Mouse (Mus musculus) layer of hippocampus, adult 2 months (tissue): ENCODE results near the gene Agpat1. TPM values are rescaled to one million over a fixed set of nuclear protein-coding genes. Genes with fewer than 3 reads are reported as not detected.

ENCODE experiments used
- DNase-seq, 2 experiments: peaks; one replicate each; pipeline ENCODE4 v3.0.0; 2022; ENCODE audit warnings: low spot score in 2 of 2
- H3K27ac ChIP-seq: fragments of 200-600 bp; 2 replicates; pipeline ENCODE4 v1.8.1; 2022
- H3K4me3 ChIP-seq: fragments of 200-600 bp; 2 replicates; pipeline ENCODE4 v1.8.1; 2022; ENCODE audit warnings: mild to moderate bottlenecking
- CTCF ChIP-seq: fragments of 200-600 bp; conservative IDR thresholded peaks from 2 replicates; pipeline ENCODE4 v1.8.1; 2022; ENCODE audit warnings: antibody characterized with exemption, mild to moderate bottlenecking, moderate library complexity
- total RNA-seq, 2 experiments: library from RNA; stranded (reverse); gene quantifications; 2 replicates each; pipeline ENCODE4 v1.2.3; 2021

Gene Agpat1
- total RNA-seq, 2 experiments from 2014 or later = 153 to 160 TPM

DNA sequence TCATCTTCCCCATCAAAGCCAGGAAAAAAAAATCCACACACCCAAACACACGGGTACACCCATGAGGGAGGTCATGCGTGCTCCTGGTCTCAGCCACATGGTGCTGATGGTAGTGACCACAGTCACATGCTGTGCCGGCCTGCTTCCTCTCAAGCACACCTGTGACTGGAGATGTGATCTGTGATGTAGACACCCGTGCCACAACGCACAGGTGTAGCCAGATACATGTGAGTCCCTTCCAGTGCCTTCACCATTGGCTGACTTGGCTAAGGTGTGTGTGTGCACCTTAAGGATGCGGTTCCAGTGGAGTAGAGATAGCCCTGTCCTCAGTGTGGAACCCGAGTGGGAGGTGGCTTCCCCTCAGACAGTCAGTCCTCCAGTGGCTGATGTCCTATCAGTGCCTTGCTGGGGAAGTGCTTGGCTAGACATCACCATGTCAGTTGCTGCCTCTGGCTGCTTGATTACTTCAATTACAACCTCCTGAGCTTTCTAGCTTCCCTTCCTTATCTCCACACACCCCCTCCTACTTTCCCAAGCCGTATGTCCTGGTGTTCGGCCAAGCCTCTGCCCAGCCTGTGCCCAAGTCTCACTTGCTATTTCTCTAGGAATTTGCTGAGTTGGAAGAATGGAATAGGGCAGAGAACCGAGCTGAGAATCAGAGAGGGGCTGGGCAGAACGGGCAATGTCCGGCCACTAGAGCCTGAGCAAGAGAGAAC is 55.3 kb downstream of the Agpat1 start:
- no peak for DNase-seq
- Histone ChIP-seq H3K4me3 (no peak overlapping the region), H3K27ac (peak overlapping the region; percentile 28; the same call in 1 of the 2 replicates)
- no peak for TF ChIP-seq CTCF

- no peak overlapping the region for H3K4me3 ChIP-seq
- no peak for TF ChIP-seq CTCF
- no peak for DNase-seq
- peak overlapping the region; percentile 28; the same call in 1 of the 2 replicates for H3K27ac ChIP-seq
Measured at GRCm38 (mm10) chr17:34659897-34660214, 55.8 kb downstream of the Agpat1 start.

GRCm38 (mm10) chr17:34660259-34660820 is 56.3 kb downstream of the Agpat1 start:
- Histone ChIP-seq H3K4me3 (peak overlapping the region; percentile 14), H3K27ac (peak overlapping the region; percentile 76)
- no peak for TF ChIP-seq CTCF
- no peak for DNase-seq

GRCm38 (mm10) chr17:34661121-34661591 is 57.1 kb downstream of the Agpat1 start:
- H3K4me3 ChIP-seq = peak overlapping the region; percentile 14
- TF ChIP-seq CTCF = no peak
- DNase-seq = no peak
- peak overlapping the region; percentile 76 for H3K27ac ChIP-seq

DNA sequence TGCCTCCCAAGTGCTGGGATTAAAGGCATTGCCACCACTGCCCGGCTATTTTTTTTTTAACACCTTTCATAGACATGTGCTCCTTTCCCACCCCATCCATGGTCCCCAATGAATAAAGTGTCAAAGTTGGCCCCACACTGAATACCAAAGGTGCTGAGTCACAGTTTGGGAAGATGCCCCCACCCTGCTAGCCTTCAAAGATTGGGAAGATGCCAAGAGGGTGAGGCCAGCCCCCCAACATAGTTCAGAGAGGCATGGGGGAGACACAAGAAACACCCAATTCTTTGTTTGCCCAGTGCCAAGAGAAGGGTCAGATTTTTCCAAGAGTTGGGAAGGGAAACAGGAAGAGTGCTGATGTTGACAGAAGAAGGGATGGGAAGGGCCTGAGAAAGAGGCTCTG is 58.4 kb downstream of the Agpat1 start:
- no peak overlapping the region for H3K4me3 ChIP-seq
- no peak overlapping the region for H3K27ac ChIP-seq
- no peak for DNase-seq
- no peak for TF ChIP-seq CTCF

GRCm38 (mm10) chr17:34662978-34663377 is 58.9 kb downstream of the Agpat1 start:
- Histone ChIP-seq H3K27ac (no peak overlapping the region), H3K4me3 (no peak overlapping the region)
- no peak for DNase-seq
- no peak for TF ChIP-seq CTCF

Other genes starting within 250 kb of the Agpat1 start
- gene Btnl2, start 249.4 kb upstream of the Agpat1 start, total RNA-seq = under 1 TPM; 0.51 to 0.76 TPM
- gene Btnl1, start 227.1 kb upstream of the Agpat1 start, total RNA-seq = not detected
- 1 to 10 TPM; 4.1 to 7.2 TPM for gene BC051142, start 205.4 kb upstream of the Agpat1 start, total RNA-seq
- gene Btnl4, start 126.9 kb upstream of the Agpat1 start, total RNA-seq = not detected
- gene Btnl6, start 86.9 kb upstream of the Agpat1 start, total RNA-seq = not detected
- 10 to 100 TPM; 11.0 to 15.9 TPM for gene Notch4, start 40.0 kb upstream of the Agpat1 start, total RNA-seq
- 1 to 10 TPM; 2.4 to 2.5 TPM for gene Gpsm3, start 14.5 kb upstream of the Agpat1 start, total RNA-seq
- gene Pbx2, start 13.0 kb upstream of the Agpat1 start, total RNA-seq = 10 to 100 TPM; 66.9 to 69.5 TPM
- under 1 TPM; 0.79 to 0.83 TPM for gene Ager, start 6.4 kb upstream of the Agpat1 start, total RNA-seq
- 10 to 100 TPM; 72.1 to 80.3 TPM for gene Rnf5, start 572 bp upstream of the Agpat1 start, total RNA-seq
- gene Egfl8, start 11.7 kb downstream of the Agpat1 start, total RNA-seq = 1 to 10 TPM; 1.7 to 2.4 TPM
- 10 to 100 TPM; 46.8 to 55.8 TPM for gene Ppt2, start 24.2 kb downstream of the Agpat1 start, total RNA-seq
- 100 to 1,000 TPM; 276 to 305 TPM for gene Prrt1, start 25.3 kb downstream of the Agpat1 start, total RNA-seq
- gene Fkbpl, start 40.5 kb downstream of the Agpat1 start, total RNA-seq = 10 to 100 TPM; 16.2 to 18.8 TPM
- 10 to 100 TPM; 92.0 to 93.2 TPM for gene Atf6b, start 42.9 kb downstream of the Agpat1 start, total RNA-seq
- gene Tnxb, start 66.3 kb downstream of the Agpat1 start, total RNA-seq = 10 to 100 TPM; 10.9 to 11.0 TPM
- gene C4b, start 139.6 kb downstream of the Agpat1 start, total RNA-seq = 10 to 100 TPM; 27.2 to 28.7 TPM
- under 1 TPM in 1 of 2 experiments, not detected in 1; 0.42 TPM for gene Cyp21a1, start 200.3 kb downstream of the Agpat1 start, total RNA-seq
- gene Stk19, start 232.7 kb downstream of the Agpat1 start, total RNA-seq = 10 to 100 TPM; 55.5 to 61.3 TPM
- 10 to 100 TPM; 39.7 to 42.3 TPM for gene Dxo, start 232.8 kb downstream of the Agpat1 start, total RNA-seq
- gene Skiv2l, start 245.9 kb downstream of the Agpat1 start, total RNA-seq = 10 to 100 TPM; 75.1 to 78.3 TPM
- 10 to 100 TPM; 34.9 to 38.1 TPM for gene Nelfe, start 246.1 kb downstream of the Agpat1 start, total RNA-seq